Mouse (Mus musculus): Measurements from ENCODE around the gene Sept4. TPM values are rescaled to one million over a fixed set of nuclear protein-coding genes. Genes with fewer than 3 reads are reported as not detected.

Gene Sept4
- total RNA-seq, 2 experiments from 2014 or later: 89.3 to 99.0 TPM

- no peak for DNase-seq
- intact Hi-C loops (cut with DNase I): no loop called here
These were observed 27.3 kb downstream of the Sept4 start for GRCm38 (mm10) chr11:87595976-87596375.

- intact Hi-C loops (cut with DNase I): no loop called here
These were observed 27.8 kb downstream of the Sept4 start for GRCm38 (mm10) chr11:87596492-87596891.

GRCm38 (mm10) chr11:87597061-87597460 is 28.4 kb downstream of the Sept4 start:
- intact Hi-C loops (cut with DNase I): no loop called here

More at GRCm38 (mm10) chr11:87596492-87596891, 27.8 kb downstream of the Sept4 start:
- no peak for DNase-seq

GRCm38 (mm10) chr11:87599395-87600089 is 30.8 kb downstream of the Sept4 start:
- DNase-seq: no peak
- intact Hi-C loops (cut with DNase I): no loop called here

More at GRCm38 (mm10) chr11:87597061-87597460, 28.4 kb downstream of the Sept4 start:
- DNase-seq: no peak

- no peak for DNase-seq
- intact Hi-C loops (cut with DNase I): no loop called here
These were observed 31.7 kb downstream of the Sept4 start for GRCm38 (mm10) chr11:87600322-87600853.

GRCm38 (mm10) chr11:87602234-87602633 is 33.5 kb downstream of the Sept4 start:
- intact Hi-C loops (cut with DNase I): no loop called here
- no peak for DNase-seq

- no peak for DNase-seq
- intact Hi-C loops (cut with DNase I): no loop called here
These were observed 34.9 kb downstream of the Sept4 start for GRCm38 (mm10) chr11:87603571-87603970.

GRCm38 (mm10) chr11:87609264-87609663 is 40.6 kb downstream of the Sept4 start:
- intact Hi-C loops (cut with DNase I): no loop called here
- no peak for DNase-seq

- DNase-seq: no peak
- intact Hi-C loops (cut with DNase I): no loop called here
These were observed 42.8 kb downstream of the Sept4 start for GRCm38 (mm10) chr11:87611547-87611946.

GRCm38 (mm10) chr11:87613972-87614371 is 45.3 kb downstream of the Sept4 start:
- intact Hi-C loops (cut with DNase I): no loop called here

GRCm38 (mm10) chr11:87615551-87615950 is 46.8 kb downstream of the Sept4 start:
- no peak for DNase-seq
- intact Hi-C loops (cut with DNase I): no loop called here

More at GRCm38 (mm10) chr11:87613972-87614371, 45.3 kb downstream of the Sept4 start:
- DNase-seq: no peak

- no peak for DNase-seq
- intact Hi-C loops (cut with DNase I): no loop called here
These were observed 47.2 kb downstream of the Sept4 start for GRCm38 (mm10) chr11:87615952-87616351.

- intact Hi-C loops (cut with DNase I): no loop called here
- no peak for DNase-seq
These were observed 48.2 kb downstream of the Sept4 start, which contains the start of gene Hsf5 for GRCm38 (mm10) chr11:87616790-87617474. Gene Hsf5 (plus strand): TSS chr11:87617164.

- DNase-seq: no peak
- intact Hi-C loops (cut with DNase I): no loop called here
These were observed 48.9 kb downstream of the Sept4 start for GRCm38 (mm10) chr11:87617606-87618005.

- intact Hi-C loops (cut with DNase I): no loop called here
- no peak for DNase-seq
These were observed 54.5 kb downstream of the Sept4 start for GRCm38 (mm10) chr11:87623160-87623559.

- DNase-seq: peak; percentile 44 to 59
- intact Hi-C loops (cut with DNase I): no loop called here
These were observed 61.2 kb downstream of the Sept4 start for GRCm38 (mm10) chr11:87629859-87630258.

GRCm38 (mm10) chr11:87638793-87639192 is 70.1 kb downstream of the Sept4 start:
- intact Hi-C loops (cut with DNase I): no loop called here

GRCm38 (mm10) chr11:87639206-87639605 is 70.5 kb downstream of the Sept4 start:
- peak; percentile 67 to 73 for DNase-seq

More at GRCm38 (mm10) chr11:87638793-87639192, 70.1 kb downstream of the Sept4 start:
- DNase-seq: no peak

More at GRCm38 (mm10) chr11:87639206-87639605, 70.5 kb downstream of the Sept4 start:
- intact Hi-C loops (cut with DNase I): no loop called here

Data from heart, postnatal 10 days (tissue).